Mouse (Mus musculus): ENCODE results near the gene Sowahb.

Sowahb gene

DNA sequence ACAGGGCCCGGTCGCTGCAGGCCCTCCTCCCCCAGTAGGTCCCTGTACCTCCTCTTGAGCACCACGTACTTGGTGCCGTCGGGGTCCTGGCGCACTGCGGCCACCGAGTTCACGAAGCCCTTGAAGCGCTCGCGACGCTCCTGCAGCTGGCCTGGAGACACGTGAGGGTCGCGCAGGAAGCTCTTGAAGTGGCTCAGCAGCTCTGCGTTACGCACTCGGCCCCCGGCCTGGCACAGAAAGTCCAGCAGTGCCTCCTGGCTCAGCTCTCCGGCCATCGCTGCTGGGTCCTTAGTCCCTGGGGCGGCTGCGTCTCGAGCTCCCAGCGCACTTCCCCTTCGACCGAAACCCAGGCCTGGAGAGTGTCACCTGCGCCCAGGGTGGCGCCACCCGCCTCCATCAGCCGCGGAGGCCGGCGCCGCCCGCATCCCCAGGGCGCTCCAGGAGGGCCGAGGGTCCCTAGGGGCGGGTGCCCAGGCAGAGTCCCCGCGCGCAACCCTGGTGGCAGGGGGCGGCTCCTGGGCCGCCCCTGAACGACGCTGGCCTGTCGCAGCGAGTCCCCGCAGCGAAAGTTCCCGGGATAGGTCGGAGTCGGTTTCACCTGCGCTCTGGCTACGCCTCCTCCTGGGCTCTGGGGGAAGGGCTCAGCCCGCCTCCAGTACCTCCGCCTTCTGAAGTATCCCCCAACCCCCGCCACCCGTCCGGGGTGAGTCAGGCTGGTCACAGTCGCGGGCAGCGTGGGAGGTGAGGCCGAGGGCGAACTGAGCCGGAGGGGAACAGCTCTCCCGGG lies at the start of gene Sowahb:
Gene Sowahb, minus strand, starts transcription at position 439 of the 787 bp plus-strand sequence.
- peak; percentile 61 to 70 for DNase-seq (ENCODE audit: low spot score in 2 of 2)

DNA sequence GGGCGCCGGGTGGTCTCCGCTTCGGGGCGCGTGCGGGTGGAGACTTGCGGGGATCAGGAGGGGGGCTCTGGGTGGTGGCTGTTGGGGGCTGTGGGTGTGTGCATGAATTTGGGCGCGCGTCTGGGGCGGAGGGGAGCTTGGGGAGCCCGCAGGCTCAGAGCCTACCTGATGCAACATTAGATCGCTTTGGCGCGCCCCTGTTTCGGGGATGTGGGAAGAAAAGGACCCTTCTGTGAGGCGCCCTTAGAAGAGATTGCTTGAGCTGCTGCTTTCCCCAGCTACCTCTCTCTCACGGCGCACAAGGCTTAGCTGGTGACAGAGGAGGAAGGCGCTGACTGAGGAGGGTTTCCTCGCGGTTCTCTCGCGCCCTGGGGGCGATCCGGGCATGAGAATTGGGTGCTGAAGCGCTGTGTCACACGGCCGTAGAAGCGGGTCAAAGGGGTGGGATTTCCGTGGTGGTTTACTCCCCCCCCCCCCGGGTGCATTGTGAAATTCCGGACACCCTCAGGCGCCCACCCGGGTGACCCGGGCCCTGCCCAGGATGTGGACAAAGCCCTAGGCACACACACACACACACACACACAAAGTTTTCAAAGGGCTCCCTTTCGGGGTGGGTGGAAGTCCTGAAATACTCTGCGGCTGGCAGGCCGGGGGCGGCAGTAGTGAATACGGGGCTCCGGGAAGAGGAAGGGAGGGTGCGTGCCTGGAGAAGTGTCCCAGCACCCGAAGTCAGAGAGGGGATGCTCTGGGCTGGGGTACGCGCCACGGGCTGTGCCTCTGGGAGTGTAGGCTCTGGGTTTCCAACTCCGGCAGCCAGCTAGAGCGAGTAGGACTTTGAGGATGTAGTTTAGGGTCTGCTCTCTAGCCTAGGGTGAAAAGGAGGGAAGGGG lies 49.1 kb upstream of the Sowahb start:
- DNase-seq (ENCODE audit: low spot score in 2 of 2): peak in 1 of 2 experiments; percentile 31

GRCm38 (mm10) chr5:93092857-93093622 lies 48.2 kb upstream of the Sowahb start, which contains the start of gene Sept11:
Gene Sept11, plus strand, starts transcription at chr5:93093437.
- peak; percentile 92 to 93 for DNase-seq (ENCODE audit: low spot score in 2 of 2)

DNA sequence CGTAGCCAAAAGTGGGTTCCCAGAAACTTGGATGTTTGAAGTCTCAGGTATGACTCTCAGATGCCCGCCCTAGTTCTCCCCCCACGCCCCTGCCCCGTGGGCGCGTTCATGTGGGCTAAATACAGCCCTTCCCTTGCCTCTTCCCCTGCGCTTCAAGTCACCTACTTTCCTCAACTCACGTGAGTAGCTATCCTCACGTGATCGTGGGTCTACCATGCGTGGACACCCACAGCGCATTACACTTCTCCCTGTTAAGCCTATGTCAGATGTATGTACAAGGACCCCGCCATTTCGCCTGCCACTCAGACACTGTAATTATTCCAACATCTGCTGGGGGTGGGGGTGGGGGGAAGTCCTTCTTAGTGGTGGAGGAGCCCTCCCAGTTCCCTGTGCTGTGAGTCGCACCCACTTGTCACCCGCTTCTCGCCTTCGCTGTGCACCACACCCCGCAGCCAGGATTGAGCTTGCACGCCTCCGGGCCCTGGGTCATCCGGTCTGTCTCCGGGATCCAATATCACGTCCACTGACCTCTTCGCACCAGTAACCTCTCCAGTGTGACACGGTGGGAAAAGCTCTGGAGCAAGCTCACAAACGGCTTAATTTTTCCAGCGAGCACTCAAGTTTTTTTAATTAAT lies 47.4 kb upstream of the Sowahb start:
- DNase-seq (ENCODE audit: low spot score in 2 of 2): no peak

GRCm38 (mm10) chr5:93091266-93091665 lies 46.4 kb upstream of the Sowahb start:
- no peak for DNase-seq (ENCODE audit: low spot score in 2 of 2)

GRCm38 (mm10) chr5:93085900-93086299 lies 41.1 kb upstream of the Sowahb start:
- DNase-seq (ENCODE audit: low spot score in 2 of 2): no peak

- DNase-seq (ENCODE audit: low spot score in 2 of 2): no peak
Observed at GRCm38 (mm10) chr5:93085015-93085598, 40.3 kb upstream of the Sowahb start.

DNA sequence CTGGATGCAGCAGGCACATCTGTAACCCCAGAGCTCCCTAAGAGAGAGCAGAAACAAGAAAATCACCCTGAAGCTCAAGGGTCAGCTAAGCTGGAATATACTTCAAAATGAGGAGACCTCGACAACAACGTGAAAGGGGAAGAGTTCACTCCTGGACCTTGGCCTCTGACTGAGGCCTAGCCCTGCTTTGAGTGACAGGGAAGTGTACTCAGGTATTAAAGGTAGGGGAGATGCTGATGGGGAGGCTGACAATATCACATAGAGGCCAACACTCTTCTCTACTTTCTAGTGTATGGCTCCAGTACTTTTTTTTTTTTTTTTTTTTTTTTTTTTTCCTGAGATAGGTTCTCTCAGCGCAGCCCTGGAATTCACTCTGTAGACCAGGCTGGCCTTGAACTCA lies 34.8 kb upstream of the Sowahb start:
- DNase-seq (ENCODE audit: low spot score in 2 of 2): no peak

DNA sequence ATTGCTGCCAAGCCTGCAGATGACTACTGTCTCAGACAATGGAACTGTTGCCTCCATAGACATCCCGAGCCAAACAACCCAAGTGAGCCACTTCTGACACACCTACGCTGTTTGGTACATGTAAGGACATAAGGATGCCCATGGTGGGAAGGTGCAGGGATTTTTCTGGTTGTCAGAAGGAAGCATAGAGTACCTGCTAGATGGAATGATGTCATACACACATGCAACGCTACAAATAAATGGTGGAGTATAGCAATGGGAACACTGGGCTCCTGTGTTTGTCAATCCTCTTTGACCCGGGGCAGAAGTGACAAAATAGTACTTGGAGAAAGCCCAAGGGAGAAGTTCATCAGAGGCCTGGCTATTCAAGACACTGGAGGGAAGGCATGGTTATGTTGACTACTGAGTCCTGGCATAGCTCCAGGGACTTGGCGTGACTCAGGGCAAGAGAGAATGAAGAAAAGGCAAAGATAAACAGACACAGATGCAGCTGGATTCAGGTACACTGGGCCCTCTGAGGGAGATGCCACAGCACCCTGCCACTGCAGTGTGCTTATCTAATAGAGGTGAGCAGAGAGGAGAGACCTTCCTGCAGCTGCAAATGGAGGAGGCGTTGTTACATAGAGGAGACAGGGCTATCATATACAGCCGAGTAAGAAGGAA lies 33.0 kb upstream of the Sowahb start:
- DNase-seq (ENCODE audit: low spot score in 2 of 2): no peak

GRCm38 (mm10) chr5:93060865-93061264 lies 16.0 kb upstream of the Sowahb start:
- DNase-seq (ENCODE audit: low spot score in 2 of 2): no peak

- DNase-seq (ENCODE audit: low spot score in 2 of 2): no peak
Observed at GRCm38 (mm10) chr5:93053606-93054397, 9.0 kb upstream of the Sowahb start.

DNA sequence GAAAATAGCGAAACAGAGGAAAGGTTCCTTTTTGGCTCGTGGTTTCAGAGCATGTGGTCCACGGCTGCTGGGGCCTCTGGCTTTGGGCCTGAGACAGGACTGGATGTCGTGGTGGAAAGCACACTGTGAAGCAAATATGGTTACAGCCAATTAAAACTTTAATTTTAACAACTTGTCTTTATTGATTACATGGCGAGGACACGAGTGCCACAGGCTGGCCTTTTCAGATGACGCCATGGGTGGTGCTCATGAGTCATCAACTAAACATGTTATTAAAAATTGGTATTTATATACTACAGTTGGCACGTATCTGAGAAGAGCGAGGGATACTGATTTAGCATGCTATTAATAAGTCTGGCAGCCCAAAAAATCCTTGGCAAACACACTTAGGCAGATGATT lies 7.1 kb upstream of the Sowahb start:
- no peak for DNase-seq (ENCODE audit: low spot score in 2 of 2)

DNA sequence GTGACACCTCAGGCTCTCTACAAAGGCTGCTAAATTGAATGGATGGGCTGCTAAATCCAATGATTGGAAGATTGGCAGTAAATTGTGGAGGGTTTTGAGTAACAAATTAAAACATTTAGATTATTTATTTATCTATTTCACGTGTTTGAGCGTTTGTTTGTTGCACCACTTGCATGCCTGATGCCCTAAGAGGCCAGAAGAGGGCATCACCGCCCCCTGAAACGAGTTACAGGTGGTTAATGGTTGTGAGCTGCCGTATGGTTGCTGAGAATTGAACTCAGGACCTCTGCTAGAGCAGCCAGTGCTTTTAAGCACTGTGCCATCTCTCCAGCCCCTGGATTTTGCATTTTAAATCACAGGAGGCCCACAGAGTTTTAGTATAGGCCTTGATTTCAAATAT lies 6.2 kb upstream of the Sowahb start:
- no peak for DNase-seq (ENCODE audit: low spot score in 2 of 2)

GRCm38 (mm10) chr5:93049971-93050370 lies 5.1 kb upstream of the Sowahb start:
- DNase-seq (ENCODE audit: low spot score in 2 of 2): no peak

DNA sequence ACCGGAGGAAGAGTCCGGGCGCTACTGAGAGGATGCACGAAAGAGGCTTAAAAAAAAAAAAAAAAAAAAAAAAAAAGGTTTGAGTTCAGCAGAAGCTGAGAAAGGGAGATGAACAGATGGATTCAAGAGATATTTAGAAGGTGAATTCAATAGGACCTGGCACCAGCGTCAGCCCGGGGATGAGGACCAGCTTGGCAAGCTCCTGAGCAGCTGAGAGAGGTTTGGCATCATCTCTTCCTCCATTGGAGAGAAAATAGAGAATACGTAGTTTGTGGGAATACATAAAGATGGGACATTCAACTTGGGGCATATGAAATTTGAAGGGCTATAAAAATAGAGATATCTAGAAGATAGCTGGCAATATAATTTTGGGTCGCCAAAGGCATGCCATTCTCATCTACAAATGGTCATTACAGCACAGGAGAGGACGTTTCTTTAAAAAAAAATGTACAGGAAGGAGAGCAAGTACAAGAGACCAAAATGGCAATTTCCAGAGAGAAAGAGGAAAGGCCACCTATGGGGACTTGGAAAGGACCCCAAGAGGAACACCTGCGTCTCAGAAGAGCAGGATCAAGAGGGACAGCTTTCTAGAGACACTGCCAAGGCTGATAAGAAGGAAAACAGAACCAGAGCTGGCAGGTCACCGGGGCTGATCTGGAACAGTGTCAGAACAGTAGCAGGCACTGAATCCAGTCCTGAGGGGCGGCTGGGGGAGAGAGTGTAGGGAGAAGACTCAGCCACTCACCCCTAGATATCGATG lies 3.8 kb upstream of the Sowahb start:
- no peak for DNase-seq (ENCODE audit: low spot score in 2 of 2)

- no peak for DNase-seq (ENCODE audit: low spot score in 2 of 2)
Observed at GRCm38 (mm10) chr5:93046306-93046845, 1.6 kb upstream of the Sowahb start.

- DNase-seq (ENCODE audit: low spot score in 2 of 2): no peak
Observed at GRCm38 (mm10) chr5:93045371-93045714, 521 bp upstream of the Sowahb start.

- DNase-seq (ENCODE audit: low spot score in 2 of 2): no peak
Observed at GRCm38 (mm10) chr5:93043688-93044583, 886 bp downstream of the Sowahb start.
